Mouse (Mus musculus) liver, embryonic 16.5 days (tissue): ENCODE data around the gene Fam173b. TPM values are rescaled to one million over a fixed set of nuclear protein-coding genes. Genes with fewer than 3 reads are reported as not detected.
A peak's percentile ranks its signal among the peaks of the same experiment; 100 is the strongest.

ENCODE experiments used
- ATAC-seq: fragments of 200-750 bp; cut with Nextera tagmentation; 2 replicates; pipeline ENCODE4 v1.8.0; 2017; ENCODE audit warnings: low read depth, mild to moderate bottlenecking, moderate number of reproducible peaks, moderate library complexity
- H3K27ac ChIP-seq: fragments of 300-500 bp; sonication (generic); 2 replicates; pipeline ENCODE4 v1.5.1; 2014; ENCODE audit warnings: mild to moderate bottlenecking, low read length
- H3K27me3 ChIP-seq: fragments of 300-500 bp; sonication (generic); 2 replicates; pipeline ENCODE4 v1.6.1; 2014; ENCODE audit warnings: low read depth, low read length, mixed read lengths; ENCODE audit not compliant: control insufficient read depth, insufficient read depth
- H3K36me3 ChIP-seq: fragments of 300-500 bp; sonication (generic); 2 replicates; pipeline ENCODE4 v1.6.1; 2014; ENCODE audit warnings: mild to moderate bottlenecking; ENCODE audit not compliant: control insufficient read depth, insufficient read depth
- H3K4me1 ChIP-seq: fragments of 300-500 bp; sonication (generic); 2 replicates; pipeline ENCODE4 v1.6.1; 2014; ENCODE audit warnings: low read depth, low read length, mixed read lengths; ENCODE audit not compliant: control insufficient read depth
- H3K4me2 ChIP-seq: fragments of 300-500 bp; sonication (generic); 2 replicates; pipeline ENCODE4 v1.6.1; 2014; ENCODE audit warnings: low read depth, low read length, mixed read lengths
- H3K4me3 ChIP-seq: fragments of 300-500 bp; sonication (generic); 2 replicates; pipeline ENCODE4 v1.5.1; 2014; ENCODE audit warnings: low read depth, mild to moderate bottlenecking, low read length
- H3K9ac ChIP-seq: fragments of 300-500 bp; sonication (generic); 2 replicates; pipeline ENCODE4 v1.6.1; 2014; ENCODE audit warnings: low read depth, low read length
- H3K9me3 ChIP-seq: fragments of 300-500 bp; sonication (generic); replicated peaks from 2 replicates; pipeline ENCODE4 v1.6.1; 2016; ENCODE audit warnings: low read length; ENCODE audit not compliant: control insufficient read depth
- WGBS: fragments of 180-500 bp; shearing (Covaris S2); extraction: QIAGEN DNeasy Blood & Tissue Kit; methylation state at CpG from one replicate; pipeline ENCODE4 v1.1.7; 2014; ENCODE audit not compliant: insufficient replicate concordance; 5-methylcytosine and 5-hydroxymethylcytosine counted together
- polyA plus RNA-seq: library from polyadenylated mRNA; unstranded; fragments of >200 nt; fragmentation: Nextera tagmentation; extraction: Ambion mirVana; gene quantifications from 2 replicates; pipeline ENCODE4 v1.2.1, GENCODE M21; 2015

Fam173b gene
- polyA plus RNA-seq, 1 experiment from 2014 or later, result 7.1 TPM

DNA sequence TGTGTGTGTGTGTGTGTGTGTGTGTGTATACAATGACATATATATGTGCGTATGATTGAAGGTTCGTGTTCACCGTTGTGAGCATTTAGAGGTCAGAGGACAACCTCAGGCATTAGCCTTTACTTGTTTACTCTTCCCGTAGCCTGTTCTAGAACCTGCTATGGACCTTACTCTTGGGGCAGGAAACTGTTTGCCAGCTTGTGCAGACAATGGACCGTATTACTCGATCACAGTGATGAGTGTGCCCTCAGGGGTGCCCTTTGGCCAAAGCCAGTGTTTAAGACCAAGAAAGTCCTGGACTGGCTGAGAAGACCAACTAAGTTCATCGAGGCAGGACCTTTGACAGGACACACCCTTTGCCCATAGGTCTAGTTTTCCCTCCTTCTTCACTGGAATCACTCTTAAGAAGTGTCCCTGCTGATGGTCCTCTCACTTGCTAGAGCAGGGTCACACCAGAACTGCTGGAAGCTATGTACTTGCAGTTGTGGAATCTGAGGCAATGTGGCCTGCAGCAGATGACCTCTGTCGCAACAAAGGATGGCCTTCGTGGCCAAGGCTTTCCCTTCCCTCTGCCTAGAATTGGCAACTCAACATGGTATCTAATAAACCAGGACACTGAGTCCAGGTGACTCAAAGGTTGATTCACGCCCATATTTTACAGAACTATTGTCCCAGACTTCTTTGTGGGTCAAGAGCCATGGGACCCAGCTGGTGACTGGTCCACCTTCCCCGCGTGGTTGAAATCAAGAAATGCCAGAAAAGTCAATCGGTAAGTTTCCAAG lies 18.2 kb upstream of the Fam173b start:
- H3K4me1 ChIP-seq, result peaks cover 11% of the 10 kb centered on the region

DNA sequence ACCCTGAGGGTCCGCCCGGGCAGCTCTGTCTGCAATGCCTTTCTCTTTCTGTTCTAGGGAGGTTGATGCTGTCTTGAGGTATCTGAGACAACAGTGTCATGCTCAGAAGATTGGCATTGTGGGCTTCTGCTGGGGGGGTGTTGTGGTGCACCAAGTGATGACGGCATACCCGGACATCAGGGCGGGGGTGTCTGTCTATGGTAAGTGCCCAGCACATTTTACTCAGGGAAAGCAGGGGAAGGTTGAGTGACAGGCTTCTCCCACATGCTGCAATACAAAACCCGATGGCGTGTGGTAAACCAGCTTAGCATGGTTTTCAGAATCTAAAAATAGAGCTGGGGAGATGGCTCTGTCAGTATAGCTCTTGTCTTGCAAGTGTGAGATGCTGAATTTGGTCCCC lies 16.4 kb upstream of the Fam173b start:
- H3K4me1 ChIP-seq, result peaks cover 11% of the 10 kb centered on the region
- H3K36me3 ChIP-seq, result peaks cover 4% of the 10 kb centered on the region
- no peaks in the 10 kb centered on the region for H3K9me3 ChIP-seq
- no peak for ATAC-seq
- 48% methylated on average over 7 of the region's 7 CpGs for WGBS
- no peak overlapping the region for H3K4me2 ChIP-seq
- no peaks in the 10 kb centered on the region for H3K27me3 ChIP-seq
- no peak overlapping the region for H3K9ac ChIP-seq
- H3K4me3 ChIP-seq, result no peak overlapping the region
- no peak overlapping the region for H3K27ac ChIP-seq

More for the DNA sequence above, 18.2 kb upstream of the Fam173b start:
- no peak overlapping the region for H3K27ac ChIP-seq
- H3K4me3 ChIP-seq, result no peak overlapping the region
- ATAC-seq, result peak; percentile 63
- 70% methylated on average over 13 of the region's 13 CpGs for WGBS
- no peak overlapping the region for H3K9ac ChIP-seq
- no peaks in the 10 kb centered on the region for H3K27me3 ChIP-seq
- H3K4me2 ChIP-seq, result no peak overlapping the region
- H3K36me3 ChIP-seq, result no peaks in the 10 kb centered on the region
- no peaks in the 10 kb centered on the region for H3K9me3 ChIP-seq

DNA sequence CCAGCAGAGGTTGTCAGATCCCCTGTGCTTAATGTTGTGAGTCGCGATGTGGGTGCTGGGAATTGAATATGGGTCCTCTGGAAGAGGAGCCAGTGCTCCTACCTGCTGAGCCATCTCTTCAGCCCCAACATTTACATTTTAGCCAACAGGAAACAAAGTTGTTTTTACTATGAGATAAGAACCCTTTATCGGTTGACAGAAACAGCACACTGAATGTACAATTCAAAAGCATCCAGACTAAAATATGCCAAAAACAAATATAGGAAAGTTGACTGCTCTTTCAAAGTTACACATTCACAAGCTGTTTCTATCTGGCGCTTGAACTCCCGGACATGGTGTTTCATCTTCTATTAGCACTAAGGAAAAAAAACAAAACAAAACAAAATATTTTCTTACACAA lies 15.6 kb upstream of the Fam173b start:
- Histone ChIP-seq H3K9me3 (no peaks in the 10 kb centered on the region), H3K4me1 (peaks cover 11% of the 10 kb centered on the region), H3K36me3 (peaks cover 13% of the 10 kb centered on the region), H3K9ac (no peak overlapping the region), H3K4me2 (no peak overlapping the region), H3K4me3 (no peak overlapping the region), H3K27ac (no peak overlapping the region), H3K27me3 (no peaks in the 10 kb centered on the region)
- no peak for ATAC-seq
- WGBS, result 56% methylated on average over 5 of the region's 5 CpGs

DNA sequence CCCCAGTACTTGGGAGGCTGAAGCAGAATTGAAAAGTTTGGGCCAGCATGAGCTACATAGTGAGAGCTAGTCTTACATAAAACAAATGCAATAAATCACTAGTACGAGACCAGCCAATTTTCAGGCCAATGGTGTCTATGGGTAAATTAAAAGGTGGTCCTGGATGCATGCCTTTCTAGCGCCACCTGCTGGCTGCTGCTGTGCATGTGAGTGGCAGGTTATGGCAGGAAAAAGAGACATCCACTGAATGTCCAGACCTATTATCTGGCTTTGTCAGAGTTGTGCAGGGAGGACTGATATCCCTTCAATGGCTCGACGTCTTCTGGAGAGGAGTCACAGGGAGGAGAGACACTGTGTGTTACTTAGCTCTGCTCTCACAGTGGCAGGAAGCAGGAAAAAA lies 15.1 kb upstream of the Fam173b start:
- H3K4me1 ChIP-seq, result peaks cover 11% of the 10 kb centered on the region
- H3K9ac ChIP-seq, result no peak overlapping the region
- ATAC-seq, result peak; percentile 68
- peaks cover 16% of the 10 kb centered on the region for H3K36me3 ChIP-seq
- H3K4me2 ChIP-seq, result no peak overlapping the region
- H3K4me3 ChIP-seq, result no peak overlapping the region
- H3K9me3 ChIP-seq, result no peaks in the 10 kb centered on the region
- H3K27ac ChIP-seq, result no peak overlapping the region
- WGBS, result 2% methylated on average over 4 of the region's 4 CpGs
- no peaks in the 10 kb centered on the region for H3K27me3 ChIP-seq

DNA sequence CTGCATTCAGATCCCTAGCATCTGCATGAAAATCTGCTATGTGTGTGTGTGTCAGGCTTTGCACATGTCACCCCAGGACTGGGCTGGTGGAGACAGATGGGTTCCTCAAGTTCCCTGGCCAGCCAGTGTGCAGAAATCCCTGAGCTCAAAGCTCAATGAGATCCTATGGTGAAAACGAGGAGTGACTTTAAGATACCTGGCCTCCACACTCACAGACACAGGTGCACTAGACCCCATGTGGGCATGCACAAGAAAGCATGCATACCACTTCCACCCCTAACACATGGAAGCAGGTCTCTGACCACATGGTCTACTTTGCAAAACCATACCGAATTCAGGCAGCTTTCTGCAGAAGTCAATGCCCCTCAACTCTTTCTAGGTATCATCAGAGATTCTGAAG lies 13.9 kb upstream of the Fam173b start:
- peaks cover 11% of the 10 kb centered on the region for H3K4me1 ChIP-seq
- 58% methylated on average over 2 of the region's 2 CpGs for WGBS
- H3K4me3 ChIP-seq, result no peak overlapping the region
- no peaks in the 10 kb centered on the region for H3K27me3 ChIP-seq
- H3K4me2 ChIP-seq, result no peak overlapping the region
- H3K36me3 ChIP-seq, result peaks cover 28% of the 10 kb centered on the region
- no peaks in the 10 kb centered on the region for H3K9me3 ChIP-seq
- no peak overlapping the region for H3K9ac ChIP-seq
- no peak for ATAC-seq
- no peak overlapping the region for H3K27ac ChIP-seq

DNA sequence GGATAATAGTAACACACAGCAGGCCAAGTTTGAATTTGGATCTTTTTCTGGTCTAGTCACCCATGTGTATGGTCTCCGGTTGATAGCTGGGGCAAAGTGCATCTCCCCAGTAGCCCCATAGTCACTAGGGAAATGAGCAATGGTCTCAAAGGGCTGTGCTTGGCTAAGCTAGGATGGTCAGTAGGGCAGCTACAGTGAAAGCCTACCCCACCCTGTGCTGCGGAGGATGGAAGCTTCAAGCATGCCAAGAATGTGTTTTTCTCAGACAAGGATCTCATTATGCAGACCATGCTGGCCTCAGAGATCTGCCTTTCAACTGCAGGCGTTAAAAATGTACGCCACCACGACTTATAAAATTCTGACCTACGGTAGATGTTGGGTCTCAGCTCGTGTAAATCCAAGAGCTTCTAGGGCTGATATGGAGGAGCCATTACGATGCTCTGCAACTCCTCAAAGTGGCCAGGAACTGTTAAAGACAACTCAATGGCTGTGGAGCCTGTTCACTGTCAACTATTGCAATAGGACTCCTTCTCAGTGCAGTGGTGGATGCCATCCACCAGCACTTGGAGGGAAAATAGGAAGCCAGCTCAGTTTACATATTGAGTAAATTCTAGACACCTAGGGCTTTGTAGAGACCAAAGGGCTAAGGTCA lies 12.5 kb upstream of the Fam173b start:
- H3K9me3 ChIP-seq, result no peaks in the 10 kb centered on the region
- no peak overlapping the region for H3K4me3 ChIP-seq
- WGBS, result 63% methylated on average over 8 of the region's 8 CpGs
- no peak overlapping the region for H3K9ac ChIP-seq
- ATAC-seq, result no peak
- no peak overlapping the region for H3K27ac ChIP-seq
- peaks cover 41% of the 10 kb centered on the region for H3K36me3 ChIP-seq
- no peak overlapping the region for H3K4me2 ChIP-seq
- H3K4me1 ChIP-seq, result peaks cover 11% of the 10 kb centered on the region
- no peaks in the 10 kb centered on the region for H3K27me3 ChIP-seq

DNA sequence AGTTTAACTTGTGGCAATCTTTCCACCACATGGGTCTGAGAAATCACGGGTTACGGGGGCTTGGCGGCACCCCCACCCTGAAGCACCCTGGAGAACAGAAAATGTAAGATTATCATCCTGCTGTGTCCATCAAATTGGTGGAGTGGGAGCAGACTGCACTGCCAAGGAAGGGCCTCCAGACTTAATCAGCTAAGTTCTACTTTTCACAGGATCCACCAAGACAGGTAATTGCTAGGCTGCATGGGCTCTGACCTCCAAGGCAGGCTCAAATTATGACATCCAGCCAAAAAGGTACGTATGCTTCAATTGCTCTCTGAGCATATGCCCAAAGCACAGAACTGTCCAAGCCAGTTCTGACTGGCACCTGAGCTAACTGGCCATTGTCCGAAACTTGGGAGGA lies 11.5 kb upstream of the Fam173b start:
- Histone ChIP-seq H3K36me3 (peaks cover 51% of the 10 kb centered on the region), H3K4me1 (peaks cover 11% of the 10 kb centered on the region), H3K4me3 (no peak overlapping the region), H3K27ac (no peak overlapping the region), H3K4me2 (no peak overlapping the region), H3K27me3 (no peaks in the 10 kb centered on the region), H3K9me3 (no peaks in the 10 kb centered on the region), H3K9ac (no peak overlapping the region)
- WGBS, result 77% methylated on average over 5 of the region's 5 CpGs
- ATAC-seq, result no peak

DNA sequence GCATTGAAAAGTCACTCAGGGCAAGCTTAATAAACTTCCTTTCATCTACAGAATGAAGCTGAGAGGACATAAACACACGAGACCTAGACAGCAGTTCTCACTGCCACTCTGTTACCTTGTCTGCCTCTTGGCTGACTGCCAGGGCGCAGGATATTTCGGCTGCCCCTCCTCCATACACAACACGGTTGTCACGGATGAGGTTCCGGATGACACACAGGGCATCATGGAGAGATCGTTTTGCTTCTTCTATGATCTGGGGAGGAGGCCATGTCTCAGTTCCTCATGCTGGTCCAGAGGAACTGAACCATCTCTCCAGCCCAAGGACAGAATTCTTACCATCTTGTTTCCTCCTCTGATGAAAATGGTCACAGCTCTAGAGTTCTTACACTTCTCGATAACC lies 9.1 kb upstream of the Fam173b start:
- no peak overlapping the region for H3K4me3 ChIP-seq
- no peaks in the 10 kb centered on the region for H3K4me1 ChIP-seq
- 75% methylated on average over 8 of the region's 8 CpGs for WGBS
- no peak for ATAC-seq
- H3K27ac ChIP-seq, result no peak overlapping the region
- H3K36me3 ChIP-seq, result peaks cover 68% of the 10 kb centered on the region
- no peaks in the 10 kb centered on the region for H3K9me3 ChIP-seq
- no peaks in the 10 kb centered on the region for H3K27me3 ChIP-seq
- no peak overlapping the region for H3K4me2 ChIP-seq
- no peak overlapping the region for H3K9ac ChIP-seq

DNA sequence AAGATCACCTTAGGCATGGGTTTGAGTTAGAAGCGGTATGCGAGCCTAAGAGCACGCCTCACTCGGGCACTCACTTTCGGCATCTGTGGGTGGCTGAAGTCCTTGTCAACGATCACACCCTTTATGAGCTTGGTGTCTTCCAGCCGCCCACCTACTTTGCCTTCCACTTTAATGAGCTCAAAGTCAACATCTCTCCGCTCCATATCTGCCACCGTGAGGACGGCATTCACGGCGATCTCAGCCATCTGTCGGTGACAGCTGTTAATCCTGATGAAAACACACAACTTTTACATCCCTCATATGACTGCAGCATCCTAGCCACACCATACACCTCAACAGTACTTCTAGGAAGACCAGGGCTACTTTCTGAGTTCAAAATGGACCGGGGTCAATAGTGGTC lies 7.4 kb upstream of the Fam173b start:
- Histone ChIP-seq H3K36me3 (peaks cover 68% of the 10 kb centered on the region), H3K9me3 (no peaks in the 10 kb centered on the region), H3K27me3 (no peaks in the 10 kb centered on the region), H3K4me1 (peaks cover 3% of the 10 kb centered on the region), H3K4me2 (no peak overlapping the region), H3K27ac (no peak overlapping the region), H3K4me3 (no peak overlapping the region), H3K9ac (no peak overlapping the region)
- ATAC-seq, result no peak
- WGBS, result 87% methylated on average over 14 of the region's 14 CpGs
